Comparison of ENCODE assay signal across 8 mouse cellular contexts in the genomic region with DNA sequence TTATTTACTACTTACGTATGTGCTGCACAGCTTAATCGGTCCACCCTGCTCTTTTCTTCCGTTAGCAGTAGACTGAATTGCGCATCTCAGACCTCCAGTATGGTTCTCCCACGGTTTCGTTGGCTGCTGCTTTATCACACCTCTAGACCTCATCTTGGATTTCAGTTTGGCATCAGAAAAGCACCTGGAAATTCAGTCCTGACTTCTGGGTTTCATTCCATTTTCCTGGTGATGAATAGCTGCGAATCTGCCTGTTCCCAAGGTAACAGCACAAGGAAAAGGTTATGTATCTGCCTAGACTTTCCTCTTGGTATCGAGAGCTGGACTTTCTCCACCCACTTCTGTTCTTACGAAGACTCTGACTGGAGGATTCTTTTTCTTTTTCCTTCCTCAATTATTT. TPM values are rescaled to one million over a fixed set of nuclear protein-coding genes. Genes with fewer than 3 reads are reported as not detected.
DNase-seq lines count a peak whose midpoint lies in the region; ATAC-seq lines count a peak whose summit lies in the region.

A gene (minus strand): TSS at position 101 of the 400 bp plus-strand sequence.

- DNase-seq in left cerebral cortex, adult 18-20 months (ENCODE audit: low spot score in 2 of 2) = no peak
- no peak for DNase-seq in left cerebral cortex, adult 11 months (ENCODE audit: low spot score)
- no peak for DNase-seq in forebrain, embryonic 10.5 days (ENCODE audit: extremely low spot score, low spot score)
- DNase-seq in heart, postnatal 10 days = no peak
- DNase-seq in limb, embryonic 10.5 days (ENCODE audit: low spot score) = no peak
- DNase-seq in T-cell, adult 2 months (ENCODE audit: low spot score) = no peak
- DNase-seq in testis, postnatal 10 days (ENCODE audit: low spot score) = no peak

- peaks cover 10% of the 10 kb centered on the region for H3K4me1 ChIP-seq in forebrain, embryonic 10.5 days
- no peaks in the 10 kb centered on the region for H3K4me1 ChIP-seq in limb, embryonic 10.5 days
- H3K4me1 ChIP-seq in neural tube, embryonic 15.5 days = peaks cover 5% of the 10 kb centered on the region; the same call in 1 of the 2 replicates

- no peak for ATAC-seq in neural tube, embryonic 15.5 days (ENCODE audit: low FRiP score)

- no peak within 1 kb of the TSS for H3K27ac ChIP-seq in forebrain, embryonic 10.5 days
- H3K27ac ChIP-seq in limb, embryonic 10.5 days = no peak within 1 kb of the TSS
- H3K27ac ChIP-seq in neural tube, embryonic 15.5 days (replicated peaks) = no peak within 1 kb of the TSS

- no peaks in the 10 kb centered on the region for H3K27me3 ChIP-seq in forebrain, embryonic 10.5 days (ENCODE audit: poor library complexity, severe bottlenecking)
- 0 out of 2 replicates have a peak, but pooled peaks cover 4% of the 10 kb centered on the region for H3K27me3 ChIP-seq in limb, embryonic 10.5 days (ENCODE audit: low read depth, poor library complexity, severe bottlenecking)
- no peaks in the 10 kb centered on the region for H3K27me3 ChIP-seq in neural tube, embryonic 15.5 days (replicated peaks)

- no peaks in the 10 kb centered on the region for H3K9me3 ChIP-seq in forebrain, embryonic 10.5 days
- H3K9me3 ChIP-seq in limb, embryonic 10.5 days (replicated peaks) = no peaks in the 10 kb centered on the region
- no peaks in the 10 kb centered on the region for H3K9me3 ChIP-seq in neural tube, embryonic 15.5 days (replicated peaks)

- no peaks in the 10 kb centered on the region for H3K36me3 ChIP-seq in forebrain, embryonic 10.5 days (replicated peaks)
- no peaks in the 10 kb centered on the region for H3K36me3 ChIP-seq in limb, embryonic 10.5 days
- no peaks in the 10 kb centered on the region for H3K36me3 ChIP-seq in neural tube, embryonic 15.5 days

- H3K4me3 ChIP-seq in forebrain, embryonic 10.5 days = no peak within 1 kb of the TSS
- no peak within 1 kb of the TSS for H3K4me3 ChIP-seq in limb, embryonic 10.5 days
- no peak within 1 kb of the TSS for H3K4me3 ChIP-seq in neural tube, embryonic 15.5 days (replicated peaks)

- intact Hi-C loops in heart, postnatal 10 days (cut with DNase I) = no loop called here

- H3K4me2 ChIP-seq in neural tube, embryonic 15.5 days = no peak within 1 kb of the TSS

- 91% methylated on average over 9 of the region's 9 CpGs for WGBS in forebrain, embryonic 10.5 days
- WGBS in limb, embryonic 10.5 days = 94% methylated on average over 9 of the region's 9 CpGs
- 92% methylated on average over 9 of the region's 9 CpGs for WGBS in neural tube, embryonic 15.5 days

- no peak within 1 kb of the TSS for H3K9ac ChIP-seq in neural tube, embryonic 15.5 days (replicated peaks)

RNA-seq across cellular contexts. Expression of the gene that starts here (rescaled TPM):
- total RNA-seq in left cerebral cortex, adult 18-20 months (2021) = 10 to 100 TPM; 68.4 to 70.1 TPM
- 15.1 and 16.4 TPM in 2 replicates for polyA plus RNA-seq in forebrain, embryonic 10.5 days (2016; fragmentation: Nextera tagmentation; extraction: Ambion mirVana)
- 10 to 100 TPM; 55.2 to 58.0 TPM for total RNA-seq in heart, postnatal 10 days (2021)
- polyA plus RNA-seq in limb, embryonic 10.5 days (2016; fragmentation: Nextera tagmentation; extraction: Ambion mirVana) = 18.5 and 21.3 TPM in 2 replicates
- 49.4 and 53.0 TPM in 2 replicates for polyA plus RNA-seq in neural tube, embryonic 15.5 days (2015; fragmentation: Nextera tagmentation; extraction: Ambion mirVana)
